Mouse (Mus musculus): ENCODE data around the gene Nt5c2.

GRCm38 (mm10) chr19:47023546-47023945 lies 8.6 kb upstream of the Nt5c2 start:
- TF ChIP-seq GATA1 (IDR thresholded peaks at IDR 0.05; ENCODE audit: low read length) = no peak
- no peak for TF ChIP-seq TAL1 (IDR thresholded peaks at IDR 0.05; ENCODE audit: low read length)
